Mouse (Mus musculus) cerebellum, adult 11 months (tissue): ENCODE results near the gene Olfr1216.
"Not testable (repeated sequence)": the region's sequence is repeated elsewhere in the genome, so short reads cannot be mapped to it uniquely, and the experiment has no call there.

ENCODE experiments used
- DNase-seq: peaks from one replicate; pipeline ENCODE4 v3.0.0; 2022

Olfr1216 gene

DNA sequence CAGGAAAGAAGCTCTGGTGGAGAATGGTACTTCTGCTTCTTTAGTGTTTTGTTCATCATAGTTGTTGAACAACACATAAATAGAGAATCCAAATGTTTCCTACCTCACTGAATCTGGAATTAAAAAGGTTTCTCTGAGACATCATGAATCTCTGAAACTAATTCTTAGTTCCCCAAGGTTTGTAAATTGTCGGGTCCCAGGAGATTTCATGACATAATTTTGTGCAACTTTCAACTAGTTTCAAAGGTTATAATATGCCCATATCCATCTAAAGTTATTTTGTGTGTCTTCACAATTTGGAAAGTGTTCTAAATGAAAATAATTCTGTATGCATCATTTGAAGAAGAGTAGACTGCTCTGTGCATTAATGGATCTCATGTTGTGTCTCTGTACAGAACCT, at the start of gene Olfr1216:
Gene Olfr1216, minus strand, starts transcription at position 101 of the 400 bp plus-strand sequence.
- no peak for DNase-seq

DNA sequence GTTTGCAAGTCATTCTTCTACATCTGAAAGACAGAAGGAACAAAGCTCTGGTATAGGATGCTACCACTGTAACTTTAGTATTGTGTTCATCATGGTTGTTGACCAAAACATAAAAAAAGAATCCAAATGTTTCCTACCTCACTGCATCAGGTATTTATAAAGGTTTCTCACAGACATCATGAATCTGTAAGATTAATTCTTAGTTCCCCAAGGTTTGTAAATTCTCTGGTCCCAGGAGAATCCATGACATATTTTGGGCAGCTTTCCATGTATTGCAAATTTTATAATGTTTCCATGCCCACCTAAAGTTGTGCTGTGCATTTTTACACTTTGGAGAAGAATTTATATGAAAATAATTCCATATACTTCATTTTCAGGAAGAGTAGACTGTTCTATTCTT, 42.9 kb upstream of the Olfr1216 start, which contains the start of gene Olfr1218:
Gene Olfr1218, minus strand, starts transcription at position 101 of the 400 bp plus-strand sequence.
- DNase-seq: no peak

DNA sequence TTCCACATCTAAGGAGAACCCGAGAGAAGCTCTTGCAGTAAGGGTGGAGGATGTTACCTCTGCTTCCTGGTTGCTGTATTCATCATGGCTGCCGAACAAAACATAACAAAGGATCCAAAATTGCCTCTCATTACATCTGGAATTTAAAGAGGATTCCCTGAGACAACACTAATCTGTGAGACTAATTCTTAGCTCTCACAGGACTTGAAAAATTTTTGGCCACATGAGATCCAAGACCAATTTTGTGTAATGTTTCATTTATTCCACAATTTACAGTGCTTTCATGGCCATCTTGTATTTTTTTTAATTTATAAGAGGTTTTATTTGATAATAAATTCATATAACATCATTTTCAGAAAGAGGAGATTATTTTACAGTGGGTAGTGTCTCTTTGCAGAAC, 13.8 kb upstream of the Olfr1216 start, which contains the start of gene Olfr1217:
Gene Olfr1217, minus strand, starts transcription at position 101 of the 400 bp plus-strand sequence.
- no peak for DNase-seq

DNA sequence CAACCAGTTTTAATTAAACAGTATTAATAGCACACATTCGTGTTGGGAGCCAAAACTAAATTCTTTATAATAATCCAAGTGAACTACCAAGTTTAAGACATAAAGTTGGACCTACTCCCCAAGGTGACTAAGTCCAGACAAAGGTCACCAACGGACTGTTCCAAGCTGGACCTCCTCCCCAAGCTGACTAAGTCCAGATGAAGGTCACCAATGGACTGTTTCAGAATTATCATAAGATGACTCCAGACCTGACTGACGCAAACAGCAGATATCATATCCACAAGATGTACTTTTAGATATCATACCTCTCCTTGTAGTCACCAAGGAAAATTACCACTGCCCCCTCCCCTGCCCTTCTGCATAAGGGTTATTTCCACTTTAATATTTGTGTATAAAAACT, 3.3 kb upstream of the Olfr1216 start:
- not testable (repeated sequence) for DNase-seq

DNA sequence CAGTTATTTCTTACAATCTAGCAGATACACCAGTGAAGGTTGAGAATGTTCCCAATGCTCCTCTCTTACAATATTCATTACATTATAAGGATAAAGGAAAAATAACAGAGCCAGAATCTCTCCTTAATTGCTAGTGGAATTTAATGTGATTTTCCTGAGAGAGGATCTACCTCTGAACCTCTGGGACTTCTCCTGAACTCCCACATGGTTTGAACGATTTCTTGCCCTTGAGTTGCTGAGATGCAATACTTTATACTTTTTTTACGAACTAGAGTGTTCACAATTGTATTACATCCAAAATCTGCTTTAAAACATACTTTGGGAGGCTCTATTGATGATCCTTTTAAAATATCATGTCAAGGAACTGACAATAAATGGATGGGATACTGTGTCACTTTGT, 11.3 kb downstream of the Olfr1216 start, which contains the start of gene Olfr1215:
Gene Olfr1215, minus strand, starts transcription at position 101 of the 400 bp plus-strand sequence.
- DNase-seq: no peak

DNA sequence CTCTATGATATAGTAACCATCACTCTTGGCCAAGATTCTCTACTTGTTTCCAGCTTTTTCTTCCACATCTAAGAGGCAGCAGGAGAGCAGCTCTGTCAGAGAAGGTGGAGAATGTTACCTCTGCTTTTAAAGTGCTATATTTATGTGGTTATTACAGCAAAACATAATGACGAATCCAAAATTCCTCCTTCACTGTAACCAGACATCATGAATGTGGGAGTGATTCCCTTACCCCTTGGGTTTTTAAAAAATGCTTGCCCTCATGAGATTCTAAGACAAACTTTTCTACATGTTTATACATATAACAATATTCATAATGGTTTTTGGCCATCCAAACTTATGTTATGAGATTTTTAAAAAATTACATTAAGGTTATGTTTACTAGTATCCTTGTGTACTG, 25.6 kb downstream of the Olfr1216 start, which contains the start of gene Olfr1214:
Gene Olfr1214, minus strand, starts transcription at position 101 of the 400 bp plus-strand sequence.
- DNase-seq: no peak

DNA sequence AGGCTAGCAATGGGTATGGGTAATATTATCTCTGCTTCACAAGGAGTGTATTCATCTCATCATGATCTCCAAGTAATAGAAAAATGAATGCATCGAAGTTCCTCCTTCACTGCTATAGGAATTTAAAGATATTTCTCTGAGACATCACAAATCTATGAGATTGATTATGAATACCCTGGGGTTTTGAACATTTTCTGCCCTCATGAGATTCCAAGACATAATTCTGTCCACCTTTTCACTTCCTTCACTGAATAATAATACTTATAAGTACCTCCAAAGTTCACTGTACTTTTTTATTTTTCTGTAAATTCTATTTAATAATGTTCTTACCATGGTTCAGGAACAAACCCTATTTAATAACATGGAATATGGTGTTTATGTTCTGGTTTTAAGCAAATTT, 38.0 kb downstream of the Olfr1216 start, which contains the start of gene Gm13762:
Gene Gm13762, minus strand, starts transcription at position 101 of the 400 bp plus-strand sequence.
- DNase-seq: no peak
